Mouse (Mus musculus) lung, postnatal 0 days (tissue): Measurements from ENCODE around the gene Plekhm3. TPM values are rescaled to one million over a fixed set of nuclear protein-coding genes. Genes with fewer than 3 reads are reported as not detected.

Experiments used
- ATAC-seq: fragments of 200-750 bp; cut with Nextera tagmentation; 2 replicates; pipeline ENCODE4 v1.8.0; 2017; ENCODE audit warnings: moderate library complexity
- DNase-seq: peaks from one replicate; pipeline ENCODE4 v3.0.0-alpha.2; 2016; ENCODE audit warnings: low spot score
- H3K27ac ChIP-seq: fragments of 300-500 bp; sonication (generic); 2 replicates; pipeline ENCODE4 v1.5.1; 2014; ENCODE audit warnings: antibody characterized with exemption, mild to moderate bottlenecking, low read length, mixed read lengths
- H3K27me3 ChIP-seq: fragments of 300-500 bp; sonication (generic); replicated peaks from 2 replicates; pipeline ENCODE4 v1.6.1; 2014; ENCODE audit warnings: low read length, mixed read lengths; ENCODE audit not compliant: insufficient read depth
- H3K36me3 ChIP-seq: fragments of 300-500 bp; sonication (generic); 2 replicates; pipeline ENCODE4 v1.6.1; 2014; ENCODE audit warnings: low read length, mixed read lengths; ENCODE audit not compliant: insufficient read depth
- H3K4me1 ChIP-seq: fragments of 300-500 bp; sonication (generic); 2 replicates; pipeline ENCODE4 v1.6.1; 2014; ENCODE audit warnings: antibody characterized with exemption, low read depth, low read length, mixed read lengths; ENCODE audit not compliant: insufficient read depth
- H3K4me2 ChIP-seq: fragments of 300-500 bp; sonication (generic); replicated peaks from 2 replicates; pipeline ENCODE4 v1.6.1; 2014; ENCODE audit warnings: low read depth, mild to moderate bottlenecking, low read length, moderate library complexity, mixed read lengths
- H3K4me3 ChIP-seq: fragments of 300-500 bp; sonication (generic); 2 replicates; pipeline ENCODE4 v1.5.1; 2014; ENCODE audit warnings: low read depth, low read length
- H3K9ac ChIP-seq: fragments of 300-500 bp; sonication (generic); replicated peaks from 2 replicates; pipeline ENCODE4 v1.6.1; 2014; ENCODE audit warnings: low read depth, mild to moderate bottlenecking
- H3K9me3 ChIP-seq: fragments of 300-500 bp; sonication (generic); 2 replicates; pipeline ENCODE4 v1.6.1; 2016; ENCODE audit warnings: low read length, mixed read lengths
- CTCF ChIP-seq: IDR thresholded peaks from 2 replicates; pipeline ENCODE4 v1.5.1; 2016; ENCODE audit warnings: antibody characterized with exemption, mild to moderate bottlenecking
- EP300 ChIP-seq: IDR thresholded peaks from 2 replicates; pipeline ENCODE4 v1.6.1; 2016; ENCODE audit warnings: antibody characterized with exemption, mild to moderate bottlenecking, control low read depth
- WGBS: fragments of 180-500 bp; shearing (Covaris S2); extraction: QIAGEN DNeasy Blood & Tissue Kit; methylation state at CpG from one replicate; pipeline ENCODE4 v1.1.7; 2014; 5-methylcytosine and 5-hydroxymethylcytosine counted together
- polyA plus RNA-seq: library from polyadenylated mRNA; unstranded; fragments of >200 nt; fragmentation: Nextera tagmentation; extraction: Ambion mirVana; gene quantifications from 2 replicates; pipeline ENCODE4 v1.2.1, GENCODE M21; 2015

Plekhm3 gene
- polyA plus RNA-seq, 1 experiment from 2014 or later: 4.7 TPM

GRCm38 (mm10) chr1:64906226-64906625 lies 50.4 kb downstream of the Plekhm3 start:
- Histone ChIP-seq H3K27me3 (no peaks in the 10 kb centered on the region), H3K9ac (no peak overlapping the region), H3K36me3 (no peaks in the 10 kb centered on the region), H3K9me3 (no peaks in the 10 kb centered on the region), H3K27ac (no peak overlapping the region), H3K4me3 (no peak overlapping the region), H3K4me2 (no peak overlapping the region), H3K4me1 (no peaks in the 10 kb centered on the region)
- TF ChIP-seq EP300 (no peak), CTCF (no peak)
- DNase-seq: no peak
- 55% methylated on average over 1 of the region's 1 CpGs for WGBS
- no peak for ATAC-seq

- H3K9ac ChIP-seq: no peak overlapping the region
- H3K4me3 ChIP-seq: no peak overlapping the region
- TF ChIP-seq EP300 (no peak), CTCF (no peak)
- H3K9me3 ChIP-seq: no peaks in the 10 kb centered on the region
- H3K36me3 ChIP-seq: no peaks in the 10 kb centered on the region
- H3K27ac ChIP-seq: no peak overlapping the region
- H3K4me1 ChIP-seq: no peaks in the 10 kb centered on the region
- no peaks in the 10 kb centered on the region for H3K27me3 ChIP-seq
- no peak overlapping the region for H3K4me2 ChIP-seq
- 72% methylated on average over 4 of the region's 4 CpGs for WGBS
- ATAC-seq (no peak), DNase-seq (no peak)
These were observed 53.2 kb downstream of the Plekhm3 start for GRCm38 (mm10) chr1:64903415-64903814.

- 62% methylated on average over 2 of the region's 2 CpGs for WGBS
- Histone ChIP-seq H3K4me2 (no peak overlapping the region), H3K9me3 (no peaks in the 10 kb centered on the region), H3K27ac (no peak overlapping the region), H3K36me3 (no peaks in the 10 kb centered on the region), H3K4me3 (no peak overlapping the region), H3K4me1 (no peaks in the 10 kb centered on the region), H3K9ac (no peak overlapping the region), H3K27me3 (no peaks in the 10 kb centered on the region)
- TF ChIP-seq EP300: no peak
- TF ChIP-seq CTCF: no peak
- ATAC-seq (no peak), DNase-seq (no peak)
These were observed 53.8 kb downstream of the Plekhm3 start for GRCm38 (mm10) chr1:64902804-64903203.

GRCm38 (mm10) chr1:64899763-64900162 lies 56.9 kb downstream of the Plekhm3 start:
- no peak overlapping the region for H3K27ac ChIP-seq
- ATAC-seq (no peak), DNase-seq (no peak)
- H3K4me2 ChIP-seq: no peak overlapping the region
- H3K4me3 ChIP-seq: no peak overlapping the region
- no peaks in the 10 kb centered on the region for H3K4me1 ChIP-seq
- no peaks in the 10 kb centered on the region for H3K36me3 ChIP-seq
- TF ChIP-seq CTCF (no peak), EP300 (no peak)
- no peak overlapping the region for H3K9ac ChIP-seq
- no peaks in the 10 kb centered on the region for H3K9me3 ChIP-seq
- no peaks in the 10 kb centered on the region for H3K27me3 ChIP-seq
- WGBS: 93% methylated on average over 3 of the region's 3 CpGs

GRCm38 (mm10) chr1:64897485-64897884 lies 59.1 kb downstream of the Plekhm3 start:
- H3K4me3 ChIP-seq: no peak overlapping the region
- H3K27me3 ChIP-seq: no peaks in the 10 kb centered on the region
- no peak overlapping the region for H3K9ac ChIP-seq
- no peaks in the 10 kb centered on the region for H3K36me3 ChIP-seq
- no peak overlapping the region for H3K27ac ChIP-seq
- DNase-seq: no peak
- WGBS: 91% methylated on average over 2 of the region's 2 CpGs
- no peak overlapping the region for H3K4me2 ChIP-seq
- no peaks in the 10 kb centered on the region for H3K9me3 ChIP-seq
- no peak for TF ChIP-seq CTCF
- TF ChIP-seq EP300: no peak
- ATAC-seq: no peak
- H3K4me1 ChIP-seq: no peaks in the 10 kb centered on the region

GRCm38 (mm10) chr1:64893806-64894205 lies 62.8 kb downstream of the Plekhm3 start:
- Histone ChIP-seq H3K4me3 (no peak overlapping the region), H3K27ac (no peak overlapping the region), H3K4me1 (no peaks in the 10 kb centered on the region), H3K36me3 (no peaks in the 10 kb centered on the region), H3K9me3 (no peaks in the 10 kb centered on the region), H3K9ac (no peak overlapping the region), H3K27me3 (no peaks in the 10 kb centered on the region), H3K4me2 (no peak overlapping the region)
- whole genome bisulfite sequencing: 84% methylated on average over 7 of the region's 7 CpGs
- no peak for ATAC-seq
- DNase-seq: no peak
- TF ChIP-seq EP300 (no peak), CTCF (no peak)

GRCm38 (mm10) chr1:64891332-64891731 lies 65.3 kb downstream of the Plekhm3 start:
- Histone ChIP-seq H3K27me3 (no peaks in the 10 kb centered on the region), H3K27ac (no peak overlapping the region), H3K4me2 (no peak overlapping the region), H3K9ac (no peak overlapping the region), H3K4me1 (no peaks in the 10 kb centered on the region), H3K9me3 (no peaks in the 10 kb centered on the region), H3K4me3 (no peak overlapping the region), H3K36me3 (no peaks in the 10 kb centered on the region)
- TF ChIP-seq EP300 (no peak), CTCF (no peak)
- 91% methylated on average over 4 of the region's 4 CpGs for WGBS
- DNase-seq: no peak
- ATAC-seq: no peak
